Mouse (Mus musculus) lung, postnatal 0 days (tissue): ENCODE measurements around the gene Phlpp1.

Experiments
- CTCF ChIP-seq: IDR thresholded peaks from 2 replicates; pipeline ENCODE4 v1.5.1; 2016; ENCODE audit warnings: antibody characterized with exemption, mild to moderate bottlenecking
- EP300 ChIP-seq: IDR thresholded peaks from 2 replicates; pipeline ENCODE4 v1.6.1; 2016; ENCODE audit warnings: antibody characterized with exemption, mild to moderate bottlenecking, control low read depth

DNA sequence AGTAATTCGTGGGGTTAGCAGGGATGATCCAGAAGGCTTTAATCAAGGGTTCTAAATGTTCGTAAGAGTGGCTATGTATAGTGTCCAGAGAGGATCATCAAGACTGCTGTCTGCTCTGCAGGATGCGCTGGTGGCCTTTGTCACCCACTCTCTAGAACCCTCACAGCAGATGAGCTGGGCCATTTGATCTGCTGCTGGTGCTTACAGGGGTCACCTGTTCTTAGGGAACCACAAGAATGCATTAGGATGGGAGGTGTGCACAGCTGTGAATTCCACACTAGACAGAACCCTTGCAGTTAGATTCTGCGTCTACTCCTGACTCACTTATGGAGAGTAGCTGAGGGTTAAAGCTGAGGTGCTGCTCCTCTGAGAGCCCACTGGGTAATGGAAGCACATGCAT lies 182.4 kb downstream of the Phlpp1 start:
- no peak for TF ChIP-seq CTCF
- no peak for TF ChIP-seq EP300
